Mouse (Mus musculus): Measurements from ENCODE around the gene Psmd9. TPM values are rescaled to one million over a fixed set of nuclear protein-coding genes. Genes with fewer than 3 reads are reported as not detected.

Gene Psmd9
- total RNA-seq, 2 experiments from 2014 or later, result 15.6 to 16.7 TPM

- DNase-seq (ENCODE audit: low spot score), result no peak
- intact Hi-C loops (cut with DNase I), result no loop called here
Observed at GRCm38 (mm10) chr5:123277704-123278103, 108.5 kb downstream of the Psmd9 start.

DNA sequence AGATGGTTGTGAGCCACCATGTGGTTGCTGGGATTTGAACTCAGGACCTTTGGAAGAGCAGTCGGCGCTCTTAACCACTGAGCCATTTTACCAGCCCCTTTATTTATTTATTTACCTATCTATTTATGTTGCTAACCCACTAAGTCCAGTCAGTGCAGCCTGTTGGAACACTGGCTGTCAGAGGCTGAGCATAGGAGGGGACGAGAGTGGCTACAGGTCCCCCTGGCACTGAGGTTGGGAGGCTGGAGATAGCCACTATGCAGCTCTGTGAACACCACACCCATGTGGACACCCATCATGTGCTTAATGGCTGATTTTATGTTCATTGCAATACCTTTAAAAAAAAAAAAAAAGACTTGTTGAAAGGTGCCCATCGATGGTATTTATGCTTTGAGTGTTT, 110.0 kb downstream of the Psmd9 start:
- intact Hi-C loops (cut with DNase I), result no loop called here
- no peak for DNase-seq (ENCODE audit: low spot score)

GRCm38 (mm10) chr5:123281336-123282136, 112.3 kb downstream of the Psmd9 start:
- intact Hi-C loops (cut with DNase I), result loop anchor here (5.0 to 10.0 kb wide), 2 partner anchors 156 to 223 kb away; no protein-coding TSS in a partner anchor
- no peak for DNase-seq (ENCODE audit: low spot score)

GRCm38 (mm10) chr5:123285174-123285573, 116.0 kb downstream of the Psmd9 start:
- intact Hi-C loops (cut with DNase I), result loop anchor here (5.0 to 10.0 kb wide), 2 partner anchors 87 to 220 kb away; no protein-coding TSS in a partner anchor
- DNase-seq (ENCODE audit: low spot score), result no peak

DNA sequence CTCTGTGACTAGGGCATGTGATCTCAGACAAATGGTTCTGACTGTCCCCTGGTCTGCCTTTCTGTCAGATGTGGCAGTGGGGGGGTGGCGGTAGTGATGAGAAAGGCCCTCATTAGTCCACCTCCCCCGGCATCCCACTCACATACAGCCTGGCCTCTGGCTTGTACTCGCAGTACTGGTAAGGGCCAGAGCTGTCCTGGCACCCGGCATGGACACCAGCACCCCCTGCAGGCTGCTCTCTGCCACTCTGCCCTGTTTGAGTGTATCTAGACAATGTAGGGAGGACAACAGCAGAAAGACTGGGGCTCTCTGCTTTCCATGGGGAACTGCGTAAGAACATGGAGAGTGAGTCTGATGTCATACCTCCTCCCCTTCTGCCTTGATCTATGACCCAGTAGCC, 118.9 kb downstream of the Psmd9 start:
- intact Hi-C loops (cut with DNase I), result loop anchor here (5.0 to 10.0 kb wide), 2 partner anchors 84 to 217 kb away; no protein-coding TSS in a partner anchor
- no peak for DNase-seq (ENCODE audit: low spot score)

DNA sequence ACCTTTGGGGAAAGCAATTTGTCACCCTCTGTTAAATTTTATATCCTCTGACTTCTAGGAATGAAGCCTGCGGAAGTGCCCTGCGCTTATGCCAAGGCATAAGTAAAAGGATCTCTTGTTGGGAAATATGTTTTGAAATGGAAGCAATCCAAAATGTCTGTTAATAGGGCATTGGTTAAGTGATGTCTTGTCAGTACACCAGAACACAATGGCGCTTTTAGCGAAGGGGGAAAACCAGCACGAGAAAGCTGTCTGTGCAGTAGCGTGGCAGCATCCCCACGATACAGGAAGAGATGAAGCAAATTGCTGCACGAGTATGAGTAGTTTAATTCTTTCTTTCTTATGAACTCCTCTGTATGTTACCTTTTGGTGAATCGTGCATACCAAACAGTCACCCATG, 125.4 kb downstream of the Psmd9 start:
- intact Hi-C loops (cut with DNase I), result loop anchor here (5.0 kb wide), 2 partner anchors 53 to 73 kb away; no protein-coding TSS in a partner anchor

GRCm38 (mm10) chr5:123296224-123296806, 127.1 kb downstream of the Psmd9 start:
- intact Hi-C loops (cut with DNase I), result loop anchor here (5.0 kb wide), 2 partner anchors 51 to 71 kb away; no protein-coding TSS in a partner anchor
- DNase-seq (ENCODE audit: low spot score), result no peak

More for the DNA sequence above, 125.4 kb downstream of the Psmd9 start:
- DNase-seq (ENCODE audit: low spot score), result no peak

DNA sequence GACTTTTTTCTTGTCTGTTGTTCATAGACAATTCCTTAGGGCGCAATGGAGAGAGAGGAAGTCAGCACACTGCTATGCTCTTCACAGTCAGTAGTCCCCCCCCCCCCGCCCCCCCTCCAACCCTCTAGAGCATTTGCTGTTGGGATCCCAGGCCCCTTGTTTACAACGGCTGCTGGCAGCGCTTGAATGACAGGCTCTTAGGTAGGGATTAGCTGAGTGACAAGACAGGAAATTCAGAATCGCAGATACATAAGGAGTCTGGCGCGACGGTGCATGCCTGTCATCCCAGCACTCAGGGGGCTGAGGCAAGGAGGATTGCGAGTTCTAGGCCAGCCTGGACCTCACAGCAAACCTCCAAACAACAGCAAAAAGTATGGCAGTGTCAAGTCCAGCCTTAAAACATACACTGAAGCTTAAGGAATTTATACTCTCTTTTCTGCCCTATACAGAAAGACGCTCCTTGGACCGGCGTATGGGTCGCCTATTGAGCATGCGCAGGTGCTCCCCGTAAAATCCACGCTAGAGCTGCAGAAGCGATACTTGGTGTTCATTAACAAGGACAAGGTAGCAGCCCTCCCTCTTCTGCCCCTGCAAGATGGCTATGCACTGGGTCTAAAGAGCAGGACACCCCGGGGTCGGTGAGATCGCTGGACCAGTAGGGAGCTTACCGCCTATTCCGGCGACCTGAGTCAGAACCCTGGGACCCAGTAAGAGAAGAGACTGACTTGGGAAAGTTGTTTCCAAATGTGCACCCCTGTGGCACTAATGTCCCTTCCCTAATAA, 128.0 kb downstream of the Psmd9 start:
- intact Hi-C loops (cut with DNase I), result loop anchor here (5.0 kb wide), 2 partner anchors 50 to 70 kb away; no protein-coding TSS in a partner anchor
- no peak for DNase-seq (ENCODE audit: low spot score)

GRCm38 (mm10) chr5:123297830-123298229, 128.6 kb downstream of the Psmd9 start:
- intact Hi-C loops (cut with DNase I), result loop anchor here (5.0 kb wide), 2 partner anchors 49 to 69 kb away; no protein-coding TSS in a partner anchor
- no peak for DNase-seq (ENCODE audit: low spot score)

- intact Hi-C loops (cut with DNase I), result loop anchor here (5.0 kb wide), 2 partner anchors 49 to 69 kb away; no protein-coding TSS in a partner anchor
- DNase-seq (ENCODE audit: low spot score), result no peak
Observed at GRCm38 (mm10) chr5:123298526-123298925, 129.3 kb downstream of the Psmd9 start.

Other genes starting within 250 kb of the Psmd9 start
- 10 to 100 TPM; 15.4 to 16.8 TPM for gene Kdm2b, start 179.6 kb upstream of the Psmd9 start, total RNA-seq (2021)
- gene Orai1, start 154.3 kb upstream of the Psmd9 start, total RNA-seq (2021), result 10 to 100 TPM; 15.1 to 16.1 TPM
- not detected for gene Morn3, start 122.4 kb upstream of the Psmd9 start, total RNA-seq (2021)
- 10 to 100 TPM in 1 of 2 experiments, 1 to 10 TPM in 1; 8.6 to 10.6 TPM for gene Tmem120b, start 101.0 kb upstream of the Psmd9 start, total RNA-seq (2021)
- under 1 TPM; 0.36 to 0.45 TPM for gene Rhof, start 36.7 kb upstream of the Psmd9 start, total RNA-seq (2021)
- 10 to 100 TPM; 14.4 to 18.4 TPM for gene Setd1b, start 27.2 kb upstream of the Psmd9 start, total RNA-seq (2021)
- not detected for gene Hpd, start 13.3 kb downstream of the Psmd9 start, total RNA-seq (2021)
- gene Wdr66, start 82.7 kb downstream of the Psmd9 start, total RNA-seq (2021), result under 1 TPM; 0.81 to 0.98 TPM
- gene Bcl7a, start 174.4 kb downstream of the Psmd9 start, total RNA-seq (2021), result 1 to 10 TPM; 8.6 to 9.5 TPM
- gene Mlxip, start 225.4 kb downstream of the Psmd9 start, total RNA-seq (2021), result 10 to 100 TPM; 23.0 to 25.7 TPM